Mouse (Mus musculus): ENCODE measurements at regions not wholly inside any gene's neighbourhood (a gene's known extent, or its start where the extent isn't known, plus 50 kb on each side); places are given as distances from the start of the nearest gene placed in this dataset.
"Not testable (repeated sequence)": the region's sequence is repeated elsewhere in the genome, so short reads cannot be mapped to it uniquely, and the experiment has no call there.

DNA sequence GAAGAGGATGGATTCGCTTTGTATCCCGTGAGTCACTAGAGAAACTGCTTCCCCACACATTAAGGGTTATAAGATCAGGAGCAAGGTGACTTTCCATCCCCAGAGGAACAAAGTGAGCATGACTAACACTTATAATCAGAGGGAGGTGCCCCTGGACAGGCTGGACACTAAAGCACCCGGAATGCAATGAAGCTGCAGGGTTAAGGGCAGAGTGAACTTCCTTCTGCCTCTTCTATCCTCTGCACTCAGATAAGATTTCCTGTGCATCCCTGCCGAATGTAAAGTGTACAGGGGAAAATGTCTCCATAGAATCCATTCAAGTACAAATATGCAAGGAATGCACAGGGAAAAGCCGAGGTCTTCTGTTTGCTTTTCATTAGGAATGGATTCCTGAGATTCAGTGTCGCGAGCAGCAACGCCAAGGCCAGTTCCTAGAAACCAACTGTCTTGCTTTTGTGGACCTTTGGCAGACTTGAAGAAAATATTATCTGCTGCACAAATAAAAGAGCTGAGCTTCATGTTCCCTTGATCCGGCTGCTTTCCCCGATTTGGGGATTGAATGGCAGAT lies 58.5 kb upstream of the Fbxl7 start:
- no peak for DNase-seq (ENCODE audit: low read depth)

DNA sequence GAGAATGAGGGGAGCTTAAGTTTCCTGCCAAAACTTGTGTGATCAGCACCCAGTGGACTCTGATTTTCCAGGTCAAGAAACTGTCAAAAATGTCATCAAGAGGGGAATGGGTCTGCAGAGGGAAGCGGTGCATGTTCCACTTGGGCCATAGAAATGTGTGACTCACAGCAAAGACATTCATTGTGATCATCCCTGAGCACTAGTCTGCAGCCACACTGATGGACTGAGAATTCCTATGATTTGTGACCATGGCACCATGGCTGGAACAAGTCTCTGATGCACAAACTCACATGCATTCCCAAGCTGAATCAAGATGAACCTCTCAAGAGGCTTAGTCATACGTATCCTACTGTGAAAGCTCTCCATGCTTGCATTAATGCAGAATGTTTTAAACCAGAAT lies 63.6 kb upstream of the Fbxl7 start:
- no peak for DNase-seq (ENCODE audit: low read depth)

DNA sequence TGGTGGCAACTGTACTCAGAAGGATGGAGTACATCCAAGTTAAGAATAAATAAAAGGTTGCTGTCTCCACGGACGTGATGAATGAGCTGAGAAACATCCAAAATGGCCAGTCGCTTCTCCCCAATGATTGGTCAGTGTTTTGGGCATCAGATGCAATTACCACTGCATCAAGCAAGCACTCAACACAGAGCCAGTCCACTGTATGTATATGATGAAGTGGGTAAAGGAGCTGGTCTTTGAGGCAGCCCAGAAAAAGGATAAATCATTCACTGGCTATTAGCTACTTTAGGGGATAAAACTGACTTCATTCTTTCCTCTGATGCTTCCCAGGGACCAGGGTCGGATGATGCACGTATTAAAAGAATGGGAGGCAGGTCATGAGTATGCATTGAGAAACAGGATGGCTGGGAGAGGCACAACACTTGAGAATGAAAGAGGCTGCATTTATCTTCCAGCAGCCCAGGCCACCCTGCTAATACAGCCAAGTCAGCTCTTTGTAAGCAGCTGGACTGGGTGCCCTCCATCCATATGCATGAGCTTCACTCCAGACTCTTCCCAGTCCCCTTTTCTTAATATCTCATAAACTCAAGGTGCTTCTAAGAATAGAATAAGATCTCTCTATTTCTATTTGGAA lies 73.1 kb upstream of the Fbxl7 start:
- no peak for DNase-seq (ENCODE audit: low read depth)

DNA sequence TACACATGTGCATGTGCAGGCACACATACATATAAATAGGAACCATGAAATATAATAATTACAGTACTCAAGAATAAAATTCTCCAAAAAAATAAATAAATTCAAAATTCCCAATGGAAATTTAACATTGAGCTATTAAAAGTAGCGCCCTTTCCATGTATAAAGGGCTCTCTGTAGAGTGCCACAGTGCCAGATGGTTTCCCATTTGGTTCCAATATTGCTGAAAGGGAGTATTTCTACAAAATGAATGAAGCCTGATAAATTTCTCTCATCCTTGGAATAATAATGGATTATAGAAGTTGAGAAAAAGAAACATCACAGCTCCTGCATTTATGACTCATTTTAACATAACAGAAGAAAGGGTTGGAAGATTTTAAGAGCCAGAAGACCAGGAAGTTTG lies 75.4 kb upstream of the Fbxl7 start:
- DNase-seq (ENCODE audit: low read depth): no peak

DNA sequence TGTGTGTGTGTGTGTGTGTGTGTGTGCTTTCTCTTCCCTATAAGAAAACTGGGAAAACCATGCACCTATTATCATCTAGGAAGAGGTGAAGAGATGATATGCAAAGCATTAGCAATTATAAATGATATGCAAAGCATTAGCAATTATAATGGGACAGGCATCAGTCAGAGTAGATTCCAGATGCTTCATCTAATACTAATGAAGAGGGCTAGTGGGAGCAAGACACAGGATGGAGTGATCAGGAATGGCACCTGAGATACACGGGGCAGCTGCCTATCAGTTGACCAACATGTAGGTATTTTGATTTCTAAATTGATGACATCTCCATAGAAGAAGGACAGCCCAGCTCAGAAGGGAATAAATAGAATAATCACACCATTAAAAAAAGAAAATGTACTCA lies 97.7 kb upstream of the Fbxl7 start:
- no peak for DNase-seq (ENCODE audit: low read depth)

DNA sequence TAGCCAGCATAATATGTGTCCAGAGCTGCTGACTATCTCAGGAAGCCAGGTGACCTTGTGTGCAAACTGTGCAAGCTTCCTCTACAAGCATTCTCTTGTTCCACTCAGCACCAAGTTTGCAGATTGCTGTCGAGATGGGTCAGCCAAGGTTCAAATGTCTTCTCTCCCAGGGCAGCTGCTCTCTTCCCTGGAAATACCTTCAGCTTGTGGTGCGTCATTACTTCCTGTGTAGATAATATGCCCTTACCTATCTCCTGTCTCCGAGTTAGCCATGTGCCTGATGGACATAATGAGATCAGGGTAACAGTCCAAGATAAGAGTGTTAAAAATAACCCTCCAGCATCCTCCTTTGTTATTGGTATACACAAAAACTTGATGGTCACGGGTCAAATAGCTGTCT lies 113.7 kb upstream of the Fbxl7 start:
- DNase-seq (ENCODE audit: low read depth): no peak

DNA sequence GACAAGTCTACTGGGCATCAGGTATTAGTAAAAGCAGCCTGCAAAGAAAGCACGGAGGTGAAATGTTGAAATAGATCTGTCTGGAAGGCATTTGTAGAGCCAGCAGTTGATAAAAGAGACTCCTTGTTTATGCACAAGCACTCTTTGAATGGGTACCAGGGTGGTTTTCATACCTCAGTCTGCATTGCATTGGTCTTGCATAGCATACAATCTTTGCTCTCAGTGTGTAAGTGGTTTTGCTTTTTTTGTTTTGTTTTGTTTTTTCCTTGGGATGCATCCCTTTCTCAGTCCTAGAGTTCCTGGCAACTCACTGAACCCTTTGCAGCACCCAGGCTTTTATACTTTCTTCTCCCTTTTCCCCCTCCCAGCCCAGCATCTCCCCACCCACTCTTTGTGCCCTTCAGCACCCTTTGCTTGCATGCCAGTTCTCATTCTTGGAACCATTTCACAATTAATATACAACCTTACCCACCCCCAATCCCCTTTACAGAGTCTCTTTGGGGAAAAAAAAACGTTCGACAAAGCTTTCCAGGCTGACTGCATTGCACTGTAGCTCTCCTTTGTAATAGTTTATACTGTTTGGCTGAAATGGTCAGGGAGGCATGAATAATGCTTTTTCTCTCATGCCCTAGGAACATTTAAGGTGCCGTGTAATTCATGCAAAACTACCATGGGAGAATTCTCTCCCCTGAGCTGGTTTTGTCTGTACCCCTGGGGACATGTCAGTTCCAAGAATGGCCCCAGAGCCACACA lies 118.7 kb upstream of the Fbxl7 start:
- no peak for DNase-seq (ENCODE audit: low read depth)

DNA sequence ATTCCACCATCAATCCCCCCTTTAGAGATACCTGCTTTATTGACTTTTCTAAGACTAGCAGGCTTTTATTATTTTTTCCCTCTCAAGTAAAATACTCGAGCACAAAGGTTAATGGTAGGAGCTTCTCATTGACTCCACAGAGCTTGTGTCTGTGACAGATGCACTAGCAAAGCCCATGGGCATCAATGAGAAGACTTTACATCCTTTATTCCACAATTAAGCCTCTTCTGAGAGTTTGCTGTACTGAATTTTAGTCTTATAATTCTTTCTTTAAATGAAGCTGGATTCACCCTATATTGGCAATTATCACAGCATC lies 119.2 kb upstream of the Fbxl7 start:
- DNase-seq (ENCODE audit: low read depth): no peak

DNA sequence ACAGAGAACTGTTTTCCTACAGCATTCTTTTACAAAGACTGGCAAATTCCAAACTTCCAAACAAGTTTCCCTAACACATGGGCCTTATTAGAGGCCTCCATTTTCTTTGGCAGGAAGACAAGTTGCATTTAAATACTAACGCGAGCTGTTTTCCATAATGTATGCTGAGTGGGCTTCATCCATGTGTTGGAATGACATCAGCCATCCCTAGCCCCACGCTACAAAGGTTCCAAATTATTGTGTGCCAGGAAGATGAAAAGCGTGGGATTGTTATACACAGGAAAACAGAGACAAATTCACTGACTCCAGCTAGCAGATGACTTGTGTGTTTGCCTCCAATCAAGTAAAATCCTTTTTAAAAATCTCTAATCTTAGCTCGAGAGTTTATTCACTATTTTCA lies 125.1 kb upstream of the Fbxl7 start:
- no peak for DNase-seq (ENCODE audit: low read depth)

DNA sequence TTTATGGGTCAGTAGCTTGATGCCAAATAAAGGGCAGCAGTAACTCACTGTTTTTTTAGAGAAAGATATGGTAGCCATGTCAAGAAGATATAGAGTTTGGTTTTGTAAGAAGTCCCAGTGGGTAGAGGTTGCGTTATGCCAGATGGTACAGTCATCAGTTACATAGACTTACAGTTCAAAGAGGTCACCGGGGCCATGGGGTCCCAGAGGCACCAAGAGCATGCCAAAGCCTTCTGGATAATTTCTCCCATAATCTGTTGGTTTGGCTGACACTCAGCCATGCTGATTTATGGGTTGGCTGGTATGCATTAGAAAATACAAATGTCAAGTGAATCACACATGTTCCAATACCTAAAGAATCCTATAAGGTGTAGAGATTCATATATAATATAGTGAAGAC lies 137.9 kb upstream of the Fbxl7 start:
- DNase-seq (ENCODE audit: low read depth): no peak

DNA sequence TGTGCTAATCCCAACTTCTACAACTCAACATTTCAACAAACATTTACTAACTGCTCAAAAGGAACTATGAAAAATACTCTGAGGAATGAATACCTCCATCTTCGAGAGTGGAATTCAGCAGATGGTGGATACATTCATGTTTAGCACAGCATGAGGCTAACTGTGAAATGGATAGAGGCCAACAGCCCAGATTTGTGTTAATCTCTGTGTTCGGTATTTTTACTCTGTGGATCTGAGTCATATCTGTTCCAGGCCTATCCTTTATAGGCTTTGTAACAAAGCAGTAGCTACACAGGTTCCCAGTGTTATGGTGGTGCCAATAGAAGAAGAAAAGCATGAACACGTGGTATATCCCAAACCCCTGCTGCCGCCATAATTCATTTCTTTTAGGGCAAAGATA lies 148.4 kb upstream of the Fbxl7 start:
- DNase-seq (ENCODE audit: low read depth): no peak

DNA sequence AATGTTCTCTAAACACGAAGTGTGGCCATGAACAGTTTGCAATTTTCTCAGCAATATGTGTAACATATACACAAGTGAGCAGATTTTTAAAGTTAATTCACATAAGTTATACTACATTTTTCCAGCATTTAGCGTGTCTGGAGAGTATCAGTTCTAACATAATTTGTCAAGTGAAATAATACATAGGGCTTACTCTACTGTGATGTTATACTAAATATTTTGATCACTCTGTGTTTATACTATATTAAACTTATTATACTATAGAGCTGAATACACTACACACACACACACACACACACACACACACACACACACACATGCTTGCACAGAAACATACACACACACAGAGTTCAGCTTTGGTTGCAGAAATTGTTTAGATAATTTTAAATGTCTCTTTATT lies 155.3 kb upstream of the Fbxl7 start:
- no peak for DNase-seq (ENCODE audit: low read depth)

DNA sequence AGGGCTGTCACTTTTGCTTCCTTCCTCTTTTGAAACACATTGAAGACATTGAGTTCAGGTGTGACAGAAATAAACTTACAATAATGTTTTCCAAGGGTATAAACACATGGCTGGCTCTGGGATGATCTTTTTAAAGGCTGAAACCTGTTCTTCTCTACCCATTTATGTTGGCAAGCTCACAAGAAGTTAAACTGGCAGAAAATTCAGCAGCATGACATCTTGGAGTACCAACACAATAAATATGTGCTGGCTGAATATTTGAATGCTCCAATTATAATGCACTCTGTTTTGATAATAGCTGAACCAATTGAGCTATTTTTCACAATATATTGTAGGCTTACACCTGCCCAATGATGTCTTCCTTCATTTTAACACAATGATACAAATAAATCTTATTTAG lies 168.1 kb upstream of the Fbxl7 start:
- DNase-seq (ENCODE audit: low read depth): no peak

DNA sequence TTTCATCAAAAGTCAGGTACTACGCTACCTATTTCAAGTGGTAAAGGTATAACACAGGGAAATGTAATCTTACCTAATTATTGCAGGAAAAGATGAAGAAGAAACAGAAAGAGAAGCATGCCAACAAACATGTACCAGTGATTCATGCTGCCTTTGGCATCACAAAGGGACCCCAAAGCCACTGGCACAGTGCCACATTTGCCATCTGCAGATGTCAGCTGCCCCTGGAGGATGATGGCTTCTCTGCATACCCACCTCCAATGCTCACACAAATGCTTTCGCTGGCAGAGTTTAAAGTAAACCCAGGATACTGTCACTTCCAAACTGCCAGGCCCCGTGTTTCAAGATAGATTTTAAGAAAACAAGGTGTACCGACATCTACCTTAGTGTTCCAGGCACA lies 168.6 kb upstream of the Fbxl7 start:
- DNase-seq (ENCODE audit: low read depth): no peak

DNA sequence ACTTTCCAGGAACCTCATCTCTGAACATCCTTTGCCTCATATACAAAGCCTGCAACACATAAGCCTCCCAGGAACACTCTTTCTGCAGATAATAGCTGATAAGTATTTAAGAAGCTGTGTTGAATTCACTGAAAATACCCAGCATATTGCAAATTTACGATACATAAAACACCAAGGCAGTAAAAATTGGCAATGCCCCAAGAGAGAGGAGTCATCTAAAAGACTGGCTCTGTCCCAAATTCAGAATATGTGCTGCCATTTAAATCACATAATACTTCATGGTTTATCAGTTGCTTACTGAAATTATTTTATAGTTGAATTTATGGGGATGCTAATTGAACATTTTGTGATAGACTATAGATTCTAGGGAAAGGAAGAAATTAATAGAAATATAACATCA lies 172.3 kb upstream of the Fbxl7 start:
- no peak for DNase-seq (ENCODE audit: low read depth)

DNA sequence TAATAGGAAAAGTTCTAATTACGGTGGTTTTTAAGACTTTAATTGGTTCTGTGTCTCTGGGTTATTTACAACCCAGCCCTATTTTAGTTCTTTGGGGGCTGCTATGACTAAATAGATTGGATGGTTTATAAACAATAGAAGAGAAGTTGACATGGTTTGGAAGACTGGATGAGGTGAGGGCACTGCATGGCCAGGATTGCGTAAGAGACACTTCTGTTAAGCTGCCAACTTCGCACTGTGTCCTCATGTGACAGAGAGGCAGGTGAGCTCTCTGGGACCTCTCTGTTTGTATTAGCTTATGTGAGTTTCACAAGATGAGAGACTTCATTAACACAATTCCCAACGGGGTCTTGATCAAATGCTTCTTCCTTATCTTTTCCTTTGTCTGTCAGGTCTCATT lies 182.5 kb upstream of the Fbxl7 start:
- no peak for DNase-seq (ENCODE audit: low read depth)

DNA sequence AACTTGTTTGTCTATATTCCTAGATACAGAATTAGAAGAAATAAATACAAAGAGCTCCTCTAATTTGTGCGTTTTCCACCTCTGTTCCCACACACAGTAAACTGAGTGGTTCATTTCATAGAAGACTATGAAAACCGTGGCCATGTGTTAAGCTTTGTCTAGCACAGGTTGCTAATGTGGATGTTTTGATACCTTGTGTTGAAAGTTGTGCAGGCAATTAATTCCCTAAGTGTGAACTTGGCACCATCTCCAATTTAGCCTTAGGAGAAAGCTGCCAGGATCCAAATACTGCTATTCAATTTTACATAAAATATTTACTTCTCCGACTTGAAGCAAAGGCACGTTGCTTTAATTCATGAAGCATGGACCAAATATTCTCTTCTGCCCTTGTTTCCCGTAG lies 187.4 kb upstream of the Fbxl7 start:
- no peak for DNase-seq (ENCODE audit: low read depth)

DNA sequence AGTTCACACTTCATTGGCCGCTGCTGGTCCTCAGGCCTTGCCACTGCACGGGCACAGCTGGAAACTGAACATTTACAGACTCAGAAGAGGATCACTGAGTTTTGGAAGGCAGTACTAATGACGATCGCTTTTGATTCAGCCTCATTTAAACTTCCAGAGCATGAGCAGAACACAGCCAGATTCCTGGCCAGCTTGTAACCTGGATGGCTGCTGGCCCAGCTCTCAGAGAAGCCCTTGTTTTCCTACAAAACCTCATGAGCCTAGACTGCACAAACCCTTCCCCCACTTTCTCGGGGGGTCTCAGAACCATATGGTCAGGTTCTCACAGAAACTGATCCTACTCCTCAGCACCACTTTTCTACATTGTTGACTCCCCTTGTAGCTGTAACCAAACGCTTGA lies 188.2 kb upstream of the Fbxl7 start:
- no peak for DNase-seq (ENCODE audit: low read depth)

DNA sequence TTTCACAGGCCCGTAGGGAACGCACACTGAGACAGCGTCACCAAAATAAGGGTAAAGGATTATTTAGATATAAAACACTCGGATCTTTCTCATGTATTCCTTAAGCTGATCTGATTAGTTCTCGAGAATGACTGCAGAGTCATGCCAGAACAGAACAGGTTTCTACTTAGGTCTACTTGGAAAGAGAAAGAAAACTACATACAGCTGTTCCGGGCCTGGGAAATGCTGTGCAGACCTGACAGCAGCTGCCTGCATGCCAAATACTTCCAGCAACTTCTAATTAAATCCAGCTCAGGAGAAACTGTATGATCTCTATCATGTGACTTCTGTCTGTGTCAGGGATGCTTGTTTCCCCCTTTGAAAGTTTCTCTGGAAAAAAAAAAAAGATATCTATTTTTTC lies 193.8 kb upstream of the Fbxl7 start:
- no peak for DNase-seq (ENCODE audit: low read depth)

DNA sequence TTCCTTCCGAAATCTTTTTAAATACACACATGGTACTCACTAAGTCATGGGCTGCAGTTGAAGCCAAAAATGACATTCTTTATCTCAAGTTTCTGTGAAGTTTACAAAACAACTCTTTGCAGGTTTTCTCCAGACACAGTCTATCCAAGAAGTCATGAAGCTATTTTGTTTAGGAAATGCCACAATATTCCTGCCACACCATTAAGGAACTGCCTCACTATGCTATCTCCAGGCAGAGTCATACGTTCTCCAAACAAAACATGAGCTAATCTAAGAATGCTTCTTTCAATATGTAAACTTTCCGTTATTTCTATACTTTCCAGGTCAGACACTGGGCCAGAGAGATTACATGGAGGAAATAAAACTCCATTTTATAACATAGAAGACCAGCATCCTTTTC lies 198.7 kb upstream of the Fbxl7 start:
- DNase-seq (ENCODE audit: low read depth): no peak

DNA sequence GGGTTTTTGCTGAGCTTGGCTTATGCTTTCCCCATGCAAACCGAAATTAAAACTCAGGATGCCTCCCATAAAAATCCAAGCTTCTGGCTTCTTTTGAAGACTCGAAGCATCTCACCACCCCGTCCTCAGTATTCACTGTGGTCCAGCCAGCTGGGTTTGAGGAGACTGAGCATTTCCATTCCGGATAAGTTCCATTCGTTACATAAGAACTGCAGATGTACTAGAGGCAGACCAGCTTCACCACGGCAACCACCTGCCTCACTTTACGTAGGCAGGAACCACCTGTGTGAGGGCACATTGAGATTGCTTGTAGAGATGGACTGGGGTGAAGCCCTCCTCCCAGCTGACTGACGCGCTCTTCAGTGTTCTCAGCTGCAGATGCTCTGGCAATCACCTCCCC lies 199.9 kb upstream of the Fbxl7 start:
- DNase-seq (ENCODE audit: low read depth): no peak

DNA sequence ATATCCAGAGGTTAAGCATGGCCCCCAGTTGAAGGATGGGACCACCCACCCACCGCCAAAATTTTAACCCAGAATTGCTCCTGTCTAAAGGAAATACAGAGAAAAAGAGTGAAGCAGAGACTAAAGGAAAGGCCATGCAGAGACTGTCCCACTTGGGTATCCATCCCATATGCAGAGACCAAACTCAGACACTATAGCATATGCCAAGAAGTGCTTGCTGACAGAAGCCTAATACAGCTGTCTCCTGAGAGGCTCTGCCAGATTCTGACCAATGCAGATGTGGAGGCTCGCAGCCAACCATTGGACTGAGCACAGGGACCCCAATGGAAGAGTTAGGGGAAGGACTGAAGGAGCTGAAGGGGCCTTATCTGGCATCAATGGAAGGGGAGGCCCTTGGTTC lies 206.2 kb upstream of the Fbxl7 start:
- DNase-seq (ENCODE audit: low read depth): not testable (repeated sequence)

DNA sequence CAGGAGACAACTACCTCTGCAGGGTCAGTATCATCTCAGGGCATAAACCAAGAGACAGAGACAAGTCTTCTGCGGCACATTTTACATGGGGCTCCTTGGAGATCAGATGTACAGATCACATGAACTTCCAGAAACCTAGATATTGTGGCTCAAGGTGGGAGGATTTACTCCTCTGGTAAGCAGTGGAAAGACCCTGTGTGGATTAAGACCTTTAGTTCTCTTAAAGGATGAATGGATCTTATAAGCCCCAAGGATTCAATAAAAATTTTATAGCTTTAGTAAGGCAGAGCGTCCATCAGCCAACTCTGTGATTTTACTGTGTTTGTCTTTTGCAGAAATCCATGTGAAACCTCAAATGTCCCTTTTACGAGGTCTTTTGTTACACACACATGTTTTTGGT lies 213.8 kb upstream of the Fbxl7 start:
- DNase-seq (ENCODE audit: low read depth): no peak

DNA sequence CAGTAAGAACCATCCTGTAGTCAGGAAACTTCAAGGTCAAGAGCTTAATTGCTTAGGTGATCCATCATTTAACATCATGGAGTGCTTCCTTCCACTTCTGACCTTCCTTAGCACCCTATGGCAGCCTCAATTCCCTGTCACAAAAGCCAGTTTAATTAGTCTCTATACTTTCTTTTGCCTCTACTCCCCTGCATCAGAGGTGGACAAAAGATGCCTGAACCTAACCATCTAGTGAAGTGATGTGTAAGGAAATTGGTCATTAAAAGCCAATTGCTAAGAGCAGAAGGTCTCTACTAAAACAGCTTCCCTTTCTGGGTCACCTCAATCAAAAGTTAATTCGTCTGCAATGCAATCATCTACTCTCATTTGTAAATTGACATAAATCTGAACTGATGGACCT lies 234.3 kb upstream of the Fbxl7 start:
- DNase-seq (ENCODE audit: low read depth): no peak
